Mouse (Mus musculus) urinary bladder, postnatal 4 days (tissue): Measurements from ENCODE around the gene Zfp14.

ENCODE experiments used
- DNase-seq, 2 experiments: peaks; one replicate each; pipeline ENCODE4 v3.0.0; 2021 to 2022; ENCODE audit warnings: low spot score in 2 of 2

Gene Zfp14

DNA sequence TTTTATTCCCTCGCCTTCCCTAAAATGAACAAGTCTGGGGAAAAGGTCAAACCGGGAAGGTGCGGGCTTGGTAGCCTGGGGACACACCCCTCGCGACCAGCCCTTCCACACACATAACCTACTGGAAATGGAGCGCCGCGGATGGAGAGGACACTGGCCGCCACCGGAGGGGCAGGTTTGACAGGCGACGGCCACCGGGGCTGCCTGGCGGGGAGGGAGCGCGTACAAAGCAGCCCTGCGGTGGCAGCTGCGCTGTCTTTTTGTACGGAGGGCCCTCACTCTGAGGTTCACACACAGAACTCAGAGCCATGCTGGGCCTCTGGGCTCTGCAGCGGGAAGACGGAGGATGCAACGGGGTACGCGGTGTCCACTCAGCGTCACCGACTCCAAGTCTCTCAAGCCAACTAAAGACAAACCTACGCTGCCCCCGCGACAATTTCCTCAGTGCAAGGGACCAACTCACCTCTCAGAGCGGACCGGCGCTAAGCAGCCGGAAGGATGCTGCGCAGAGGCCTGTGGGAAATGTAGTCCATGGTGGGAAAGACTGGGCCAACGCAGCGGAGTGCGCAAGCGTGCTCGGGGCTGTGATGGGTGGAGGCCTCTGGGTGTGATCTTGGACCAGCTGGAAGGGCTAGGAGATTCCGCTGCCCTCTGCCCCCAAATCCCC, at the start of gene Zfp14:
Gene Zfp14 (minus strand): TSS at position 499 of the 667 bp plus-strand sequence.
- peak; percentile 77 to 79 for DNase-seq

DNA sequence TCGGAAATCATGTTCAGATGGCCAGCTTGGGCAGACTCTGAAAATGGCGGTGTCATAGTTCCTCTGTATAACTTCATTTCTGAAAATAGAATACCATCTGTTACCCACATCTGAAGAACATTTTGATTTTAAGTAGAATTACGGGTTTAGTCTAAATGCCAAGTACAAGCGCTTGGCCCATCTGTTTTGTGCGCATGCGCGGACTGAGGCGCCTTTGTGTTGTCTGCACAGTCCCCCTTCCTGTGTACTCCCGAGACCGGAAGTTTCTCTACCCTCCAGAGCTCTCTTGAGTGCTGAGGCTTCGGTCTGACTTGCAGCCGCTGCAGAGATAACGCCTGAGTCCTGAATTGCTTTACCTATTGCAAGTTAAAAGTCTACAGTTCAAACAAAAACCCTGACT, 48.1 kb upstream of the Zfp14 start:
- DNase-seq, result no peak

DNA sequence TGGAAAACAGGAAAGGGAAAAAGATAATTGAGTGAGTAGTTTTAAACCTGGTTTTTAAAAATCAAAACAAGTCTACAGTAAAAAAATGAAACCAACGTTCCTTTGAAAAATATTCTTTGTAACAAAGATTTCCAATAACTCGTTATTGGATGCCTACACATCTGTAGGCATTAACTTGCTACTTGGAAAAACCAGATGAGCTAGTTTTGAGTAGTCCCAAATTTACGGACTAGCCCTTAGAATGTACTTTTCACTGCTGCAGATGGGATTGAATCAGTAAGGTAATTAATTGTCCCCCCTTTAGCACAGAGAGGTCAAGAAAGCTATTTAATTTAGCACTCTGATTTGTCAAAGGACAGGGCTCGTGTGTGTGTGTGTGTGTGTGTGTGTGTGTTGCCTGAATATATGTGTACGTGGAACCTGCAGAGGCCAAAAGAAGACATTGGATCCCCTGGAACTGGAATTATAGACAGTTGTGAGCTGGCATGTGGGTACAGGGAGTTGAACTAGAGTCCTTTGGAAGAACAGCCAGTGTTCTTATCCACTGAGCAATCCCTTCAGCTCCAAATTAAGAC, 44.5 kb upstream of the Zfp14 start:
- no peak for DNase-seq

DNA sequence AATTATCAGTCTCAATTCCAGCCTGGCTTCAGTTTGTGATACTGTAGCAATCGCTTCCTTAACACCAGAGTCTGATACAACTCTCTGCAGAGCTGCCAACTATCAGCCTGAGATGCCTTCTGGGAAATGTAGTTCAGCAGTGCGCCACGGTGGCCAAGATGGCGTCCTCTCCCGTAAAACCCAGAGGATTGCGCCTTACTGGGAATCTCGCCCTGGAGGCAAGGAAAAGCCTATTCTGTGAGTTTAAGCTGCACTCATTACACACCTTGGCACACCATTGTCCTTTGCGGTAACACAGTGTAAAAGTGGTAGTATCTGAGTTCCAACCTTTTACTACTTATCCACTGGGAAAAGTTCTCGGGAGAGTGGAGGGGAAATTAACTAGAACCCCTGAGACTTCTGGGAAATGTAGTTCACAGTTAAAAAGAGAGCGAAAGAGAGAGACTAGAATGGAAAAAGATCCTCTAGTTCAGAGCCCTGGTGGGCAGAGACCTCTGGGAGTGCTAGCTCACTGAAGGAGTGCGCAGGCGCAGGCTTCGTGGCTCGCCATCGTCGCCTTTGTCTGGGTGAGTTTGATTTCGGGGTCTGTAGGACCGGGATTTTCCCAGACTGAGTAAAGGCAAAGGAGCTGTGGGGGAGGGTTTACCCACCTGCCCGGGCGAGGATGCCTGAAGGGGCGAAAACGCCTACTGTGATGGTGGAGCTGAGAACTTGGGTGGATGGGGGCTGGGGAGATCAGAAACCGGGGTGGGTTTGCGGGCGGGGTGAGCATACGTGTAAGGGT, 43.7 kb upstream of the Zfp14 start, which contains the start of gene Zfp260:
Gene Zfp260 (plus strand): TSS at position 132 of the 784 bp plus-strand sequence.
- DNase-seq, result peak; percentile 84 to 89

DNA sequence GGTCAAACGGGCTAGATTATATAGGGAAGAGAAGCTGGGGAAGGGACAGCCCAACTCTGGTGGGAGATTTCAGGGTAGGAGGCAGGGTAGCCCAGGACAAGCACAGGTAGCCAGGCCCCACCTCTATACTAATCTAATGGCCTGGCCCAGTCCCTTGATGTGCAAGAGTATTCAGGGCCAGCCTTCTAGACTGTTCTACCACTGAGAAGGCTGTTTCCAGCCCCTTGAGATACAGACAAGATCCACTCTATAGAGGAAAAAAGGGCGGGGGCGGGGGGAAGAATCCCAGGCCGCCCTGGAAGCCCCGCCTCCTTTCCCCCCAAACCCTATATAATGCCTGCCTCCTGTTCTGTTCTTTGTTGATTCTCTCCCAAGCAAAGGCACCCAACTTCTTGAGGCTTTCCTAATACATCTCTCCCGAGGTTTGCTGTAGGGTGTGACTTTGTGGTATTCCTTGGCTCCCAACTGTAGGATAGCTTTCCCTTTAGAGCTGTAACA, 42.8 kb upstream of the Zfp14 start:
- no peak for DNase-seq

DNA sequence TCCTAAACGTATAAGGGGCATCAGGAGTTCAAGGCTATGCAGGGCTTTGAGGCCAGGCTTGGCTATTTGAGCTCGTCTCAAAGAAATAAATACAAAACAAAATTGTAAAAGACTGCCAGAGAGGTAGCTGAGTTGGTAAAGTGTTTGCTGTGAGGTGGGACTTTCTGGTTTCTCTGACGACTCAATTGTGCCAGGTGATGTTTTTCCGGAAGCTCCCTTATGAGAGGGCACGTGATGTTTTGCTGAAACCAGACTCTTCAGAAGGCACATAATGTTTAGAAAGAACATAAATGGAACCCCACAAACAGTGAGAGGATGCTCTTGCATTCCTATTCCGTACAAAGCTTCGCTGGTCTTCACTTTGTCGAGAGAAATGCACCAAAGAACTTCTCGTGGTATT, 41.5 kb upstream of the Zfp14 start:
- DNase-seq, result no peak

DNA sequence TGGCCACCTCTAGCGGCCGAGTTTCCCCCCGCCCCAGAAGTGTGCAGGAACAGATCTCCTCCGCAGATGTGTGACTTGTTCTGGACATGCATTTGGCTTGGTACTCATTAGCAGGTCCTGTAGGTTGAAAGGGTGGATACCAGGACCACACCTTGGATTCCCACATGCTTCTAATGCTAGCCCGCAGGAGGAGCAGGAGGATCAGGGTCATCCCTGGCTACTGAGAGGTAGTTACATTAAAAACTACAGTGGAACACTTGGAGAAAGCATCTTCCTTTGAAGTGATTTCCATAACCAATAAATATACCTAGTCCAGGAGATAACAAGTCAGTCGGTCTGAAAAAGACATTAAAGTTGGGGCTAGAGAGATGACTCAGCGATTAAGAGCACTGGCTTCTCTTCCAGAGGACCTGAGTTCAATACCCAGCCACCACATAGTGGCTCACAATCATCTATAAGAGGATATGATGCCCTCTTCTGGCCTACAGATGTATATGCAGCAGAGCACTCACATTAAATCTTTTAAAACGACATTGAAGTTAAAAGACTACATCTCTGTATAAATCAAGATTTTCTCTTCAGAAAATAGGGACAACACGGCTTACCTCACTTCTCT, 39.9 kb upstream of the Zfp14 start:
- DNase-seq, result no peak

DNA sequence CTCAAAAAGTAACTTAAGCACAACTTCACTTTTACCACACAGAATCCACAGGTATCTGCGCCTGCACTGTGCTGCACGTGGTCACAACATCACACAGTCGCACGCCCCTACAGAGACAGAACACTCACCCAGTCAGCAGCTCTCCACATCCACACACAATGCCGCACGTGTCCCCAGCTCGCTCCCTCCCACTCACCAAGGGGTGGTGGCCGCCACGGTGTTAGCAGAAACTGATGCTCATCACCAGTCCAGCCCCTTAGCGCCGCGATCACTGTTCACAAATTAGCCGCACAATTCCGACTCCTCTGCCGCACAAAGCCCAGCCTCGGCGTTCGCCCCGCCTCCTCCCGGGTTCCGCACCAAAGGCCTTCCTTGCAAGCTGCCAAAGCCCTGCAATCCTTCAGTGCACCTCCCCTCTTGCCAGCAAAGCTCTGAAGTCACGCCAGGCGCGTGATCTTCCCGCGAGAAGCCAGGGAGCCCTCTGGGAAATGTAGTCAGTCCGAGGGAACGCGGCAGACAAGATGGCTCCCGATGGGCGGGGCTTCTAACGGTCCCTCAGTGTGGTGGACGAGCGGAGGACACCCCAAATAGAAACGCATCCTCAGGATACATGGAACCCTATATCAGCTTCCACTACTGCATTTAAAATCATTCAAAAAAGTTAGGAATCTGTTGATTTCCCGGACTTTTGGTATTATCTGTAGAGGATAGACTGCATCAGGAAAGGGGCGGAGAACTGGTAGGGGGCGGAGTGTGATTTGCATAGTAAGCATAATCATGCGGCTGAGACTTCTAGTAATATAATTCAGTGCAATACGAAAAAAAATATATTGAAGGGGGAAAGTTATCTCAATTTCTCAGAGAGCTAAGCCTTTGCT, 39.2 kb upstream of the Zfp14 start, which contains the start of the genes Gm26920 and Zfp566:
Gene Gm26920 (minus strand): TSS at position 319 of the 878 bp plus-strand sequence.
Gene Zfp566 (minus strand): TSS at position 436 of the 878 bp plus-strand sequence.
- DNase-seq, result peak; percentile 93 to 94

DNA sequence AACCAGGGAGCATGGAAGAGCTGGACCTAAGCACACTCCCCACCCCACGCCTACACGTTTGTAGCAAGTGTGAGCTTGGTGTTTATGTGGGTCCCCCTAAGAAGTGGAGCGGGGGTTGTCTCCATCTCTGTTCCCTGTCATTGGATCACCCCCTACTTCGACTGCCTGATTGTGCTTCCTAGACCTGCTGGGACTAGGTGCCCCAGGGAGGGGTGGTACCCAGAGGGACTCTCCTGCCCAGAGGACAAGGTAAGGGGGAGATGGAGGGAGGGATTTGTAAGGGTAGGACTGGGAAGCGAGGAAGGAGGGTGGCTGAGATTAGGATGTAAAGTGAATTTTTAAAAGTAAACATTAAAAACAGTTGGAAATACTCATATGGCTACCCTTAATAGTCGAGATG, 38.2 kb upstream of the Zfp14 start:
- no peak for DNase-seq

DNA sequence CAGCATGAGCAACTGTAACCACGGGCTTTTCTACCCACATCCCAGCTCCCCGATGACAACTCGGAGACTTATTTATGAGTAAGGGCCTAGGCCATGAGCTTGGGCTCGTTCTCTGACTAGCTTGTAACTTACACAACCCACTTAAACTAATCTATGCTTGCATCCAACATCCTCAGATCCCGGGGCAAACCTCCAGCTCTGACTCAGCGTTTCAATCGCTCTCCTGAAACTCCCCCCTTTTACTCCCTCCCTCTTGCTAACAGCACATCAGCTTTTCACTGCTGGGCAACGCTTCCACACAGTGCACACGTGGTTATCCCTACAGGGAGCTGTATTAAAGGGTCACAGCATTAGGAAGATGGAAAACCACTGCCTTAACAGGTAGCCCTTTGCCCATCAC, 35.3 kb upstream of the Zfp14 start:
- no peak for DNase-seq

DNA sequence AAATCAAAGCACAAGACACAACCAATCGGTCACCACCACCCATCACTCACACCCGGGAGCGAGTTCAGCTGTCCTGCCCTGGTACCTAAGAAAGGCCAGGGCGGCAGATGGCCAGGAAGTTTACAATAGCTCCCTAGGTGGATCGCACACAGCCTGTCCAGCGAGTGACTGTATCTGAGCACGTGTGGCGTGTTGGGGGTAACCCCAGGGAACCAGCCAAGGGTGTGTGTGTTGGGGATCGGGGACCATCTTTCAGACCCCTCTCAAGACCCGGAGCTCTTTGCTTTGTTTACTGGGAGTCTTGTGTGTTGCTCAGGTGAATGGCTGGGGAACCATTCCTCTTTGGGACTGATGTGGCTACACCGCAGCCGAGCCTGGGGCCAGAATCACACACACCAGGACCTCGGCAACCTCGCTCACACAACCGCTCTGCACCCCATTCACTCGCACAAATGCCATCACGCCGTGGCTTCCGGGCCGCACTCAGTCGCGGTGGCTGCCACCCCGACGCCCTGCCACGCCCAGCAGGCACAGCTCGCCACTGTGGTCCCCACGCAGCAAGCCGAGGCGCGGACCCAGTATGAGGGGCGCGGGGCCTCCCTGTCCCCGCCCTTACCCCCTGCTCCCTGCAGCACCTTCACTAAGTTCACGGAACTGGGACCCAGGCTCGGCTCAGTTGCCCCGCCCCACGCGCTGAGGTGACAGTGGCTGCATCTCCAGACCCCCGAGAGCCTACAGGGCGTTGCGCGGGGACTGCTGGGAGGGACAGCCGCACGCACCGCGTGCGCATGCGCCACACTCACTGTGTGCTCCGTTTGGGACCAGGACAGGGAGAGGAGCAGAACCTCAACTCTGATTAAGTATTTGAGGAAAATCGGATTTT, 21.2 kb upstream of the Zfp14 start, which contains the start of gene Zfp82:
Gene Zfp82 (minus strand): TSS at position 755 of the 883 bp plus-strand sequence.
- DNase-seq, result peak; percentile 69 to 72

DNA sequence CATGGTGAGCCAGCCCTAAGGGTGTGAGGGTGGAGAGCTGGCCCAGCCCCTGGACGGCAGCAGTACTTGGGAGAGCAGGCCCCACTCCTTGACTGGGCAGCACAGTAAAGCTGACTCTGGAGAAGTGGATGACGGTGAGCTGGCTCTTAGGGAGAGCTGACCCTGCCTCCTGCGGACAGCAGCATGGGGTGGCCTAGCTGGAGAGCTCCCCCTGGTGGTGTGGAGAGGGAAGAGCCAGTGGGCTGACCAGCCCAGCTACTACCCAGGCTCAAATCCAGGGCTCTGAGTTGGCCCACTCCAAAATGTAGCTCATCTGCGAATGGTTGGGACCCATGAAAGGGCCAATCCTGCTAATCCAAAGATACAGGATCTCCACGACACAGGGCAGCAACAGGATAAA, 13.4 kb upstream of the Zfp14 start:
- DNase-seq, result no peak

DNA sequence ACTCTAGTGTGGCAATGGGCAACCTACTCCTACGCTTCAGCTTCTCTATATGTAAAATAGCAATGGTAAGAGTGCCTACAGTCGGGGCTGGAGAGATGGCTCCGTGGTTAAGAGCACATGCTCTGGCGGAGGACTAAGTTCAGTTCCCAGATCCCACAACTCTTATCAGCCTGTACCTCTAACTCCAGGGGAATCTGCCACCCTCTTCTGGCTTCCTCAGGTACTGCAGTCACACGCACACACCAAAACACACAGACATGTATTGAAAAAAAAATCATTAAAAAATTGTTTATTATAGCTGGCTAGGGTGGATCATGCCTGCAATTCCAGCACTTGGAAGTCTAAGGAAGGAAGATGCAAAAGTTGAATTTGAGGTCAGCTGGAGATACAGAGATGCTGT, 11.3 kb upstream of the Zfp14 start:
- no peak for DNase-seq

DNA sequence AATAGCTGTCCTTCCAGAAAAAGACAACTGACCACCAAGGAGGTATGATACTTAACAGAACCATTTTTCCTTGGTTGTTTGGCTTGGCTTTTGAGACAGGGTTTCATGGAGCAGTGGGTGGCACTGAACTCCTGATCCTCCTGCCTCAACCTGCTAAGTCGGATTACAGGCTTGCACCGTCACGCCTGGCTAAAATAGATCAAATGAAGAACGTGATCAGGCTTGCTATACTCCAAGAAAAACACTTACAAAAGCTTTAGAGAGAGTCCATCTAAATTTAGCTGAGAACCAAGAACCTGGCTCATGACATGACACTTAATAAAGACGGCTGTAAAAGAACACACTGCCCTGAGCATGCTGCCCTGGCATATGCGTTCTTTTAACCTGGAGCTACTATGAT, 9.2 kb upstream of the Zfp14 start:
- no peak for DNase-seq

DNA sequence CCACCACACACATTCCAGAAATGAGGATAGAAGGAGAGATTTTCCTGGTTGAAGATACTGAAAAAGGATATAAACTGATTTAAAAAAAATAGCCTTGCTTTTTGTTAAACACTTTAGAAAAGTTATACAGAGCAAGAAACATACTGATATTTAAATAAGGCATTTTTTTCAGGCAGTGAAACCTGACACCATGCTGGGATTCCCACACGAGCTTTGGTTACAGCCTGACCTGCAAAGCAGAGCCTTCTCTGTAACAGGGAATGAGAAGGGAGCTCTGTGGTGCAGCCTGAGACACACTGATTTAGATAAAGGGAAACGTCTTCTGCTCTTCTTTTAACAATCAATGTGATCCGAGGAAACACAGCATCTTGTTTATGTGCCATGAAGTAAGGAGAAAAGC, 2.4 kb upstream of the Zfp14 start:
- no peak for DNase-seq

DNA sequence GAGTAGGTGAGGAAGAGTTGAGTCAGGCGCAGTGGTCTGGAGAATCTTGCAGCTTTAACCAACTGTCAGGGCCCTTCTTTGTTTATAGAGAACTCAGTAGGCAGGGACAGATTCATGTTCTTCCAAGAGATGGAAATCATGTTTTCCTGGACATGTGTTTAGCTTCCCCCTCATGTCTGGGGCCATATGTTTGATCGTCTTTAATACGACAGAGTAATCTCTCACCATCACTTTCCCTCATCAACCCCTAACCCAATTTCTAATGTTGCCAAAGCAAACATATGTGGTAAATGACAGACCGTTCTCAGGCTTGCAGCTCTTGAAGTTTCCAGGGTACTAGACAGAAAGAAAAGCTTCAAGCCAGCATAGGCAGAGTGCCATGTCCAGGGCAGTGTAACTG, 3.1 kb downstream of the Zfp14 start:
- DNase-seq, result no peak

DNA sequence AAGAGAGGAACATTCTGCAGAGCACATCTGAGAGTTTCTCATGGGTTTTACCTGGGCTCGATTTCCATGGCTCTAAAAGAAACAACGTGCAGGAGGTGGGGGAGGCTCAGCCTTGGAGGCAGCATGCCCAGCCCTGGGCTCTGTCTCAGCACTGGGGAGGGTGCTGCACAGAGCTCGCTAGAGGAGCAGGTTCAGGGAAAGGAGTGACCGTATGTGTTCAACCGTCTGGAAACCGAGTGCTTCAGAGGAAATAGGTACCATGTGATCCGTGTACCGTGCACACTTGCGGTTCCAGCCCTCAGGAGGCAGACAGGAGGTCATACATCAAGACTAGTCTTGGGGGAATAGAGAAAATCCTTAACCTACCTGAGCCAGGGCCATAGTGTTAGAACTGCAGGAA, 6.8 kb downstream of the Zfp14 start:
- no peak for DNase-seq

DNA sequence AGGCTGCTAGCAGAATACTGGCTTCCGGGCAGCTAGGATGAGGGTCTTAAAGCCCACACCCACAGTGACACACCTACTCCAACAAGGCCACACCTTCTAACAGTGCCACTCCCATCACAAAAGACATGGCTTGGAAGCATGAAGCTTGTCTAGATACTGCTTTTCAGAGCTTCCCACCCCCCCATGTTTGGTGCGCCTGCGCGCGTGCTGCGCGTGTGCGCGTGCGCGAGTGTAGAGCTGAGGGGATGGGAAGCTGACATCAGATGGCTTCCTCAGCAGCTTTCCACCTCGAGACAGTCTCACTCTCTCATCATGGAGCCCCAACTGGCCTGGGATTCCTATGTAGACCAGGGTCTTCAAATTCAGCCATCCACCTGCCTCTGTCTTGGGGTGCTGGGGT, 16.8 kb downstream of the Zfp14 start:
- DNase-seq, result no peak

DNA sequence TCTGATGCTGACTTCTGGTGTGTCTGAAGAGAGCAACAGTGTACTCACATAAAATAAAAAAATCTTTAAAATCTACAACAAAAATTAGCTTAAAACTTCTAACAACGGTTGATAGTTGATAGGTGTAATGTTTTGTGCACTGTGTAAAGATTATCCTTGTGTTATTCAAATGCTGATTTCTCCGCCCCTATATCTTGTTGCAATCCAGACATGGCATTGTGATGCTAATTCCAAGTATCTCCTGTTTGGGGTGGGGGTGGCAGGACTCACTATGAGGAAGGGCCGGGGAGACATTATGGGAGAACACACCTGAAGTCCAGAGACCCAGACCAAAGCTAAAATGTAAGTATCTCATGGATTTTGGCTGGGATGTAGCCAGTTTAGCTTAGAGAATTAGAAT, 19.8 kb downstream of the Zfp14 start:
- DNase-seq, result no peak

DNA sequence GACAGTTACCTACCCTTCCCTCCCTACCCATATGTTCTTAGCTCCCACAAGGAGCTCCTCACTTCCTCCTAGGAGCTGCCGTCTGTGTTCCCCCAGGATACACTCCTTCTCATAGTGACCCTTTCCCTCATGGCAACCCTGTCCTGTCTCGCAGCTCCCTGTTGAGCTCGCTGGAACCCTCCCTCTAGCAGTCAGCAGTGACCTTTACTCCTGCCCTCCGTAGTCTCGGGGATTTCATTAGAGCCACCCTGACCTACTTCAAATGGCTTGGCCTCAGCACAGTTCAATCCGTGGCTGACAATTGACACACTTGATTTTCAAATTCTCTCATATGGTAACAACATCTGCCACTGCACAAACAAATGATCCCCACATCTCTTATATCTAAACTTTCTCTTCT, 20.5 kb downstream of the Zfp14 start:
- DNase-seq, result no peak
